Mouse (Mus musculus) MEL-GATA-1-ER (cell line): ENCODE data around the gene 6330403K07Rik.

ENCODE experiments used
- DNase-seq: peaks from one replicate; pipeline ENCODE4 v3.0.0-alpha.2; 2012; ENCODE audit warnings: low read depth; ENCODE audit errors: extremely low read depth

Gene 6330403K07Rik

DNA sequence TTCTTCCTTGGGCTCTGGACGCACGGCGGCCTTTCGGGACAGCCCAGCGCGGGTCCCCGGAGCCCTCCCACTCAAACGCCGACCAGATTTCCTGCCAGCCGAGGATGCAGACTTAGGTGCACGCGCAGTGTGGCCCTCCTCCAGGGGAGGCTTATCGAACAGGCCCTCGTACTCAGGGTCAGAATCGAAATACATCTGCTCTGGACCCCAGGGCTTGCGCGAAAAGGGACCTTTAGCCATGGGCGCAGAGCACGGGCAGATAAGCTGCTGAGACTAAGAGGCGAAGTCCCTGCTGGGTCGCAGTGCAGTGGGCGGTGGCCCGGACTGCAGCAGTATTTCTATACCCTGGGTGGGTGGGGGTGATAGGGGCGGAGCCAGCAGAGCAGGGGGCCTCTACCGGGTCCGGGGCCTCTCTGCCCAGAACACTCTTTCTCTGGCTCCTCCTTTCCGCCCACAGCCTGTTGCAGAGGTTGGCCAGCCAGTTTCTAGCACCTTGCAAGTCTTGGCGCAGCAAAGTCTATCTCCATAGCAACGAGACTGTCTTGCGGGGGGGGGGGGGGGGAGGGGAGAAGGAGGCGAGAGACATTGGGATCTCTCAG lies at the start of gene 6330403K07Rik:
Gene 6330403K07Rik, minus strand, starts transcription at position 351 of the 599 bp plus-strand sequence.
- no peak for DNase-seq

- no peak for DNase-seq
These were observed 43.0 kb upstream of the 6330403K07Rik start for GRCm38 (mm10) chr11:71076342-71076741.

GRCm38 (mm10) chr11:71052554-71052953 lies 19.2 kb upstream of the 6330403K07Rik start:
- no peak for DNase-seq

DNA sequence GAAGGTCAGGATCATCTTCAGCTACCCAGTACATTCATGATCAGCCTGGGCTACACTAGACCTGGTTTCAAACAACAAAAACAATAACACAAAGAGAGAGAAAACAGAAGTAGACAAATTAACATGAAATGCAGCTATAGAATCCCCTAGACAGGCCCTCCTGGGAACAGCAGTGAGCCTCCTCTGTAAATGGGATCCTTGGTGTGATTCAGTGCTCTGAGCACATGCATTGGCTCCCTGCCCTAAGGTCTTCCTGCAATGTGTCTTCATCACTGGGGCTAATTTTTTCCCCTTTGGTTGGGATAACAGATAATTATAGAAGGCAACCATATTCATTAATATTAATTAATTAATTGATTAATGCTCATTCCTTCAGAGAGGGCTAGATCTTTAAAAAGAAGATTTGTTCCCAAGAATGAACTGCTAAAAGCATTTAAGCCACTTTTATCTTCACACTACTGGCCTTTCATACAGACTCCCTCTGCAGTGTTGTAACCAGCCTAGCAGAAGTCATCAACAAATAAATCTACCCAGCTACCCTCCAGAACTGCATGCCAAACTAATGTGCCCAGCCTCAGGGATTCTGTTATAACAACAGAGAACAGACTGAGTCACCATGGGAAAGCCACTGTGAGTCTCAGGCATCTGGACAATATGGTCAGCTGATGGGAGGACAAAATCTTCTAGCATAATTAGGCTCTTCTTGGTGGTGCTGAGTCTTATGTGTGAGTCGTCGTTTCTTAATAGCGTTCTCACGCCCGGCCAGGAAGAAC lies 6.4 kb upstream of the 6330403K07Rik start:
- no peak for DNase-seq

- no peak for DNase-seq
These were observed 686 bp downstream of the 6330403K07Rik start for GRCm38 (mm10) chr11:71032491-71033162.

DNA sequence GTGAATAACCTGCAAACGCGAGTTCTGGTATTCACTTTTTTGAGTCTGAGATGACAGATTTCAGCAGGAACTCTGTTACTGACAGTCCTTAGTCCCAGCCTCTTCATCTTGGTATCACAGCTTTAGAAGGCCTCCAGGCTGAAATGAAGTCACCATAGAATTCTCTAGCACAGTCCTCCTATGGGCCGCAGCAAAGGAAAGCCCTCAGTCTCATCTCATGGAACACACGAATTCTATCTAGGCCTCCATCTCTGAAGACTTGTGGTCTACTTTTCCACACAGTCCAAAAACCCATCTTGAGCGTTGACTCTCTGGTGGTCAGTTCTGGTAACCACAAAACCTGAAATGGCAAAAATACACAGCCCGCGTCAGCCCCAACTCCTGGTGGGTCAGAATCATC lies 1.2 kb downstream of the 6330403K07Rik start:
- no peak for DNase-seq

GRCm38 (mm10) chr11:71029403-71030118 lies 3.8 kb downstream of the 6330403K07Rik start:
- DNase-seq: no peak

DNA sequence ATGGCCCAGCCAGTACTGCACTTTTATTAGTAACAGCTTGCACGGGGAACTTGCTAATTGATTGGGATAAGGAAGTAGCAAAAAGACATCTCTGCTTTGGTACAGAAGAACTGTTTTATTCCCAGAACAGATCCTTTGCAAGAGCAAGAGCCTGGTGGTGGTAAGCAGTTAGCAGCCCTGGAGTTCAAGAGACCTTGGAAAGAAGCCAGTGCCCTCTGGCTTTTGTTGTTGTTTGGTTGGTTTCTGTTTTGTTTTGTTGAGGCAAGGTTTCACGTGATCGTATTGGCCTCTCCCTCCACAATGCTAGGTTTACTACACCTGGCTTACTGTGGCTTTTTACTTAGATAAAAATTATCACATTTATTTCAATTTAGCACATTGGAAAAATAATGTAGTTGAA lies 5.0 kb downstream of the 6330403K07Rik start:
- DNase-seq: no peak

DNA sequence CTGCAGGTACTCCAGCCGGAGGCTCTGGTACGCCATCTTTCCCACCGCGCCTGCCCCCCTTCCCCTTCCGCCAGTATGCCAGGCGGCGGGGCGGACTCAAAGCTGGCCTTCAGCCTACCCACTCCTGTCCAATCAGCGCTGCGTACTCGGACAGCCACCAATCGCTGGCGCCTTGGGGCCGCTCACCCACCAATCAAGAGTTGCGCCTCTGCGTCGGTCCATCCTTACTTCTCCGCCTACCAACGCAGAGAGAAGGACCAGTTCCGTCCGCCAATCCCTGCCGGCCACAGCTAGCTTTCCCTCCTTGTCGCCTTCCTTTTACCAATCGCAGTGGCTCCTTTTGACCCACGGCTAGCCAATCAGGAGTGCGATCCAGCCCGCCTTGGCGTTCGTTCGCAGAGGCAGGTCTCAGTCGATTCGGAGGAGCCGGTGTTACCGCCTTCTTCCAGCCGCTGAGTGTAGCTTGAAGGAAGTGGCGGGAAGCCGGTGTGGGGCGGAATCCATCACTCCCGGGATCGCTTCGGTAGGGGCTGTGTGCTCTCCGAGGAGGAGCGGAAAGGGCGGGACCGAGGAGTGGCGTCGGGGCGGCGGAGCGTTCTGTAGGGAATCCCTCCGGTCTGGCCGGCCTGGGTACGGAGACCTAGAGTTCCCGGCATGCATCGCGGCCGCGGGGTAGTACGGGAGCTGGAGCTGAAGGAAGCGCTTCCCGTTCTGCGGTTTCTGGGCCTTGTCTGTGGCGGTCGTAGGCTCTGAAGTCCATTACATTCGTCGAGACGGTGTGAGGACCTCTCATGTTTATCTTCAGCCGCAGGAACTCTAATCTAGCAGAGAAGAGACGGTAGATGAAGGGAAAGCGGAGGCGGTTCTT lies 13.9 kb downstream of the 6330403K07Rik start, which contains the start of the genes Mis12 and Derl2:
Gene Mis12, plus strand, starts transcription at position 411 of the 868 bp plus-strand sequence.
Gene Derl2, minus strand, starts transcription at position 641 of the 868 bp plus-strand sequence.
- peak; percentile 99 for DNase-seq

- DNase-seq: no peak
These were observed 14.7 kb downstream of the 6330403K07Rik start for GRCm38 (mm10) chr11:71018416-71019200.

GRCm38 (mm10) chr11:71017051-71017450 lies 16.3 kb downstream of the 6330403K07Rik start:
- DNase-seq: no peak

- no peak for DNase-seq
These were observed 20.6 kb downstream of the 6330403K07Rik start for GRCm38 (mm10) chr11:71012743-71013142.

DNA sequence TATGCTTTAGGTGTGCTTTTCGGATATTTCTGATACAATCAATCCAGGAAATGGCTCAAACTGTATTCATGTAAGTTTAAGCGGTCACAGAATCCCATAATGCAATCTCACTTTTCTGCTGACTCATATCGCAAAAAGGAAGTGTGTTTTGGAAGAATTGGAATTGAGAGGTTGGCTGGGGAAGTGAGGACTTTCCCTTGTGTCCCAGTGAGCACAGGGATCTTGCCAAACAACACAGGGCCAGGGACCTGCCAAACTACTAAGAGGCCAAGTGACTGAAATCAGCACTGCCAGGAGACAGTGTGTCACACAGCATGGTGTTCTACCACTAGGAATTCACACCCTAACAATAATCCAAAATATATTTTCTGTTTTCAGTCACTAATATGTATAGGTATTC lies 25.0 kb downstream of the 6330403K07Rik start:
- DNase-seq: no peak

GRCm38 (mm10) chr11:71007831-71008230 lies 25.5 kb downstream of the 6330403K07Rik start:
- DNase-seq: no peak

- DNase-seq: no peak
These were observed 26.3 kb downstream of the 6330403K07Rik start for GRCm38 (mm10) chr11:71007026-71007425.

DNA sequence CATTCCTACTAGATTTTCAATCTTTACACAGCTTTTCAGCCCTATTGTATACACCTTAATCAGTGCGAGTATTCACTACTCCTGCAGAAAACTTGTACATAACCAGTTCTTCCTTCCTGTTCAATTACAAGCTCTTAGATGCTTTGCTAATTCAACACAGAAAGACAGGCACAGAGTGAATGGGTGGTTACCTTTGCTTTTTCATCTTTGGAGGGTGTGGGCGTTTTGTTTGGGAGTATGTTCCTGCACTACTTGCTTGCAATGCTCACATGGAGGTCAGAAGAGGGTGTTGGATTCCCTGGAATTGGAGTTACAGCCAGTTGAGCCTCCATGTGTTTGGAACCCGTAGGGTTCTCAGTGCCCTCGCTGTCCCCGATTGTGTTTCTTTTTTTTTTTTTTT lies 28.3 kb downstream of the 6330403K07Rik start:
- no peak for DNase-seq

GRCm38 (mm10) chr11:71004316-71004773 lies 29.0 kb downstream of the 6330403K07Rik start, which contains the start of gene Dhx33:
Gene Dhx33, minus strand, starts transcription at chr11:71004437.
- peak; percentile 99 for DNase-seq

GRCm38 (mm10) chr11:71003611-71004315 lies 29.6 kb downstream of the 6330403K07Rik start:
- DNase-seq: peak; percentile 65

DNA sequence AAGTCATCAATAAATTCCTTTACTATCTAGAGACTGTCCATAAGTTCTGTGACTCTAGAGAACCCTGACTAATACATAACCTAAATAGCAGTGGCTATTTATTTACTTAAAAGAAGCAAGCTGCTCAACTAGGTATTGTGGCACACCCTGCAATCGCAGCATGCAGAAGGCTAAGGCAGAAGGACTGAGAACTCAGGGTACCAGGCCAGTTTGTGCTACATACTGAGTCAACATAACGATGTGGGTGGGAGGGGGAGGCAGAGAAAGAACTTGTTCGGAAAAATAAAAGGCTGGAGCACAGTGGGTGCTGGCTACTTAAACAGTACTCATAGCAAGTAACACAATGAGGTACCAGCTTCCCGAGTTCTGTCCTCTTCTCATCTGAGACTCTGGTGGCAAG lies 32.1 kb downstream of the 6330403K07Rik start:
- DNase-seq: no peak
